Mouse (Mus musculus) E14TG2a.4 (cell line): Measurements from ENCODE around the gene Ankrd26.
A peak's percentile ranks its signal among the peaks of the same experiment; 100 is the strongest.
"Not testable (repeated sequence)": the region's sequence is repeated elsewhere in the genome, so short reads cannot be mapped to it uniquely, and the experiment has no call there.

ENCODE experiments used
- H3K27me3 ChIP-seq: 2 replicates; pipeline ENCODE4 v1.6.1; 2014; ENCODE audit warnings: low read length, control low read depth; ENCODE audit not compliant: insufficient read depth
- H3K36me3 ChIP-seq: 2 replicates; pipeline ENCODE4 v1.6.1; 2014; ENCODE audit warnings: low read length, control low read depth; ENCODE audit not compliant: insufficient read depth
- H3K4me1 ChIP-seq: replicated peaks from 2 replicates; pipeline ENCODE4 v1.6.1; 2014; ENCODE audit warnings: low read depth, low read length, control low read depth
- H3K4me3 ChIP-seq: replicated peaks from 2 replicates; pipeline ENCODE4 v1.5.1; 2014; ENCODE audit warnings: mild to moderate bottlenecking, low read length
- H3K9me3 ChIP-seq: 2 replicates; pipeline ENCODE4 v1.6.1; 2014; ENCODE audit warnings: low read length, control low read depth
- CTCF ChIP-seq: conservative IDR thresholded peaks from 2 replicates; pipeline ENCODE4 v1.5.1; 2014; ENCODE audit warnings: low read length
- NANOG ChIP-seq: IDR thresholded peaks from 2 replicates; pipeline ENCODE4 v1.6.1; 2014; ENCODE audit warnings: borderline replicate concordance, low read length, mixed read lengths
- POU5F1 ChIP-seq: IDR thresholded peaks from 2 replicates; pipeline ENCODE4 v1.6.1; 2014; ENCODE audit warnings: low read length, borderline replicate concordance

The Ankrd26 gene

DNA sequence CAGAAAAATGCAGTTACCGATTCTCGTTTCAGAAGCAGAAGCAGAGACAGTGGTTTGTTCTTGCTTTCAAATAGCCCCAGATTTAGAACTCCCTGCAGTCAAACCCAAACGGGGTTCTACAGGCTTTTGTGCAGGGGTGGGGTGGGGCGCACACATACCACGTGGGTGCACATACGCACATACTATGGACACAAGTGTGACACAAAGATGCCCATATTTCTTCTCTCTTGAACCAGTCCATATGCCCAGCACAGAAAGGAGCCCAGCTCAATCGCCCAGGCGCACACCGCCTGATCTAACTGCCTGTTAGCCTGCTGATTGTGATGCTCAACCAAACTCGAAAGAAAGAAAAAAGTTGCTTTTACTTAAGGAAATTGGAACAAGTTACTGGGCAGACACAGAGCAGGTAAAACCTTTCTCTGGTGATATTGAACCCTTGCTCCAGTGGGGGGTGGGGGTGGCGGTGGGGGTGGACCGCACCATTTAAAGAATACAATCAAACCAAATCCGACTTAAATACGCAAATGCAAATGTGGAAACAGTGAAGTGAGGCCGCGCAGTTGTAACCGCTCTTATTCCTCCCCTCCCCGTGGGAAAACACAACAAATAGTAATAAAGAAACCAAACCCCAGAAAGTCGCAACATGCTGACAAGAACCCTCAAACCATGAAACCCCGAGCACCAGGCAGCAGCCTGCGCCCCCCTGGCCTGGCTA, 30.8 kb upstream of the Ankrd26 start:
- peaks cover 41% of the 10 kb centered on the region for H3K4me1 ChIP-seq
- H3K9me3 ChIP-seq = no peaks in the 10 kb centered on the region
- H3K27me3 ChIP-seq = peaks cover 62% of the 10 kb centered on the region
- peak overlapping the region; percentile 71 for H3K4me3 ChIP-seq
- no peaks in the 10 kb centered on the region for H3K36me3 ChIP-seq
- TF ChIP-seq POU5F1 = no peak
- no peak for TF ChIP-seq NANOG
- TF ChIP-seq CTCF = no peak

DNA sequence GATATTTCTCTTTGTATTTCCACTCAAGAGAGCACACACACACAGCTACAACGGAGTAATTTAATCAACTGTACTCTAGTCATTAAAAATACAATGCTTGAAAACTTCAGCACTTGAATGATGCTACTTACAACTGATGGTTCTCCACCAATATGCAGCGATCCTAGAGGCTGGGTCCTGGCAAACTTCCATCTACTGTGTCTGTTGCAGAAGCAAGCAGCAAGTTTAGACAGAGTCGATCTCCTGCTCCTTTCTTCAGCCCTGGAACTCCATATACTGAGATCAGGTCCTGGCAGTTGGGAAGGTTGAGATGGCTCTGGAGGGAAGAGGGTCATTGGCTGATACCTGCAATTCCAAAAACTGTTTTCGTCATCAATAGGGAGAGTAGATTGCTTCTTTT, 16.7 kb upstream of the Ankrd26 start:
- not testable (repeated sequence) for H3K9me3 ChIP-seq, H3K36me3 ChIP-seq, H3K4me3 ChIP-seq, H3K4me1 ChIP-seq, H3K27me3 ChIP-seq

DNA sequence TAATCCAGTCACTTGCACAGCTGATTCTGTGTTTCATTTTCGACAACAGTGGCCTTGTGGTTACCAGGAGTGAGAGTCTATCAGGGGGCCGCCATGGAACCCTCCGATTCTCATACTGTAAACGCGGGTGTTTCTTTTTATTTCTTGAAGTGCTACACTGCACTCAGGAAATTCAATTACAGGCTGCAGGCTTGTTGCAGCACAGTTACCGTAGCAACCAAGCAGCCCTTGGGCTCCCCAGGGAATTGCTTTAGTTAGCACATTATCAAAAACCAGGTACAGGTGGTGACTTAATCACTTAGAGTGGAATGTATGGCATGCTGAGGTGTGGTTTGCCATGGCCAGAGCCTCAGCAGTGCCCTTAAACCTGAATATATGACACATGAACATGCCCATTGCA, 12.3 kb upstream of the Ankrd26 start:
- Histone ChIP-seq H3K4me3 (no peak overlapping the region), H3K27me3 (no peaks in the 10 kb centered on the region), H3K4me1 (no peaks in the 10 kb centered on the region), H3K36me3 (no peaks in the 10 kb centered on the region), H3K9me3 (peaks cover 7% of the 10 kb centered on the region)
- TF ChIP-seq CTCF = no peak
- TF ChIP-seq POU5F1 = no peak
- no peak for TF ChIP-seq NANOG

DNA sequence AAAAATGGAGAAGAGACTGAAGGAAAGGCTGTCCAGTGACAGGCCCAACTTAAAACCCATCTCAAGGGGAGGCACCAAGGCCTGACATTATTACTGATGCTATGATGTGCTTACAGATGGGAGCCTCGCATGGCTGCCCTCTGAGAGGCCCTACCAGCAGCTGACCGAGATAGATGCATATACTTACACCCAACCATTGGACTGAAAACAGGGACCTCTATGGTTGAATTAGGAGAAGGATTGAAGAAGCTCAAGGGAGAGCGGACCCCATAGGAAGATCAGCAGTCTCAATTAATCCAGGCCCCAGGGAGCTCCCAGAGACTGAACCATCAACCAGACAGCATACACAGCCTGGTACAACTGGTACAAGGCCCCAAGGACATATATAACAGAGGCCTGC, 5.8 kb upstream of the Ankrd26 start:
- TF ChIP-seq NANOG = no peak
- no peak for TF ChIP-seq POU5F1
- no peak for TF ChIP-seq CTCF
- Histone ChIP-seq H3K4me3 (no peak overlapping the region), H3K27me3 (peaks cover 8% of the 10 kb centered on the region; the same call in 1 of the 2 replicates), H3K9me3 (no peaks in the 10 kb centered on the region), H3K4me1 (no peaks in the 10 kb centered on the region), H3K36me3 (no peaks in the 10 kb centered on the region)

DNA sequence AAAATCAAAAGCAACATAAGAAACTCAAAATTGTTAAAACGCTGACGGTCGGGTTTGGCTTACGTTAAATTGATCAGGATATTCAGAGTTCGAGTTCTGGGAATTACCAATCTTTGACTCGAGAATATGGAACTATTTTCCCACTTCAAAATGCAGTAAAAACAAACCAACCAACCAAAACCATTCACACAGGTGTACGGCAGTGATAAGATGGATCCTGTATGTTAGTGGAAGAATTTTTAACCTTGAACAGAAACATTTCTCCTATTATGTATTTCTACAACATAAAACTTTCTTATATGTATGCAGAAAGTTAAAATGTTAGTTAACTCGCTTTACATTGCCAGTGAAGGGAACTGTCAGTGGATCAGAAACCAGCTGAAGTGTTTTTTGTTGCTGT, 801 bp downstream of the Ankrd26 start:
- peaks cover 14% of the 10 kb centered on the region; the same call in 1 of the 2 replicates for H3K4me1 ChIP-seq
- H3K9me3 ChIP-seq = no peaks in the 10 kb centered on the region
- peak overlapping the region; percentile 84 for H3K4me3 ChIP-seq
- H3K36me3 ChIP-seq = peaks cover 28% of the 10 kb centered on the region
- TF ChIP-seq POU5F1 (no peak), NANOG (no peak), CTCF (no peak)
- peaks cover 5% of the 10 kb centered on the region; the same call in 1 of the 2 replicates for H3K27me3 ChIP-seq

DNA sequence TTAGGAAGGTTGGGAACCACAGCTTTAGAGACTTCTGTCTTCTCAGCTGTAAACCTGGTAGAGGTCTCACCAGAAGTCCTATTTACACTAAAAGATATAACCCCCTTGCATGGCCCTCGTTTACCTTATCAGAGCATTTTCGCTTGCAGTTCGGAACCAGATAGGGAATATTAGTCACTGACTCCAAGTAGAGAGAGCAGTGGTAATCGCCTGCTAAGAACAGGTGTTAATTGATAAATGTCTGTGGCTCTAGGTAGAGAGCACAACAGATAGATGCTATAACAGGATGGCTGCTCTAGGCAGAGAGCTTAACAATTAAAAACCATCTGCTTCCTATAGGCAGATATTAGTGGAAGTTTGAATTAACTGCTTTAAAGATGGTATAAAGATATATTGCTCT, 23.4 kb downstream of the Ankrd26 start:
- no peak overlapping the region for H3K4me3 ChIP-seq
- TF ChIP-seq CTCF = no peak
- H3K27me3 ChIP-seq = no peaks in the 10 kb centered on the region
- H3K36me3 ChIP-seq = no peaks in the 10 kb centered on the region
- no peaks in the 10 kb centered on the region; the same call in 1 of the 2 replicates for H3K4me1 ChIP-seq
- H3K9me3 ChIP-seq = no peaks in the 10 kb centered on the region

DNA sequence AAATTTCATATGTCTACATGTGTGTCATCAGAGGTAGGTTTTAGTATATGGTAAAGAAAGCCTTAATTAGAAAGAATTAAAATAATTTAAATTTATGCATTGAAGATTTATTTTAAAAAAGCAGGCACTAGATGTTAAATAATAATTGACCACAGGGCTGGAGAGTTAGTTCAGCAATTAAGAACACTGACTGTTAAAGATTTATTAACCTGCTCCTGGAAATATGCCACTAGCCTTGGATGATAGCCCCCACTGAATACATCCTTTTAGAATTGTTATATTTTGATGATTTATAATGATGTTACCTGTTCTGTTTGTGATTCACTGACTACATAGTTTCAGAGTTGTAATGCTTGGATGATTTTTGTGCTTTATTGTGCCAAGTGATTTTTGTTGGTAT, 24.8 kb downstream of the Ankrd26 start:
- H3K4me3 ChIP-seq, H3K27me3 ChIP-seq, H3K9me3 ChIP-seq, H3K36me3 ChIP-seq, H3K4me1 ChIP-seq: not testable (repeated sequence)

DNA sequence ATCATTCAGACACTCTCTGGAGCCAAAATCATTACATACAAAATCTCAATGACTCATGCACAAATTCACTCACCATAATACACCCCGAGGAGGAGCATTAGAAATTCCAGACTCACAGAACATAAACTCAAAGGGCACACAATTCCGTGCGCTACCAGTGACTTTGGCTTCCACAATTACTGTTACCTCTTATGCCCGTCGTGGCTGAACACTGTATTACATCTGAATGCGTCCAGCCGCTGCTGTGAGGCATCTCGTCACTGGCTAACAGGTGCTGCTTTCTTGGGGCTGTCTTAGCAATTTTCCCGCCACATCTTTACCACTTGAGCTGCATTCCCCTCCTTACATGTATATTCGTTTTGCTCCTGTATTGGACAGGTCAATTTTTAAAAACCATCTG, 26.7 kb downstream of the Ankrd26 start:
- Histone ChIP-seq H3K36me3 (peaks cover 12% of the 10 kb centered on the region), H3K4me1 (peaks cover 2% of the 10 kb centered on the region), H3K27me3 (no peaks in the 10 kb centered on the region), H3K4me3 (no peak overlapping the region), H3K9me3 (no peaks in the 10 kb centered on the region)
- no peak for TF ChIP-seq CTCF

DNA sequence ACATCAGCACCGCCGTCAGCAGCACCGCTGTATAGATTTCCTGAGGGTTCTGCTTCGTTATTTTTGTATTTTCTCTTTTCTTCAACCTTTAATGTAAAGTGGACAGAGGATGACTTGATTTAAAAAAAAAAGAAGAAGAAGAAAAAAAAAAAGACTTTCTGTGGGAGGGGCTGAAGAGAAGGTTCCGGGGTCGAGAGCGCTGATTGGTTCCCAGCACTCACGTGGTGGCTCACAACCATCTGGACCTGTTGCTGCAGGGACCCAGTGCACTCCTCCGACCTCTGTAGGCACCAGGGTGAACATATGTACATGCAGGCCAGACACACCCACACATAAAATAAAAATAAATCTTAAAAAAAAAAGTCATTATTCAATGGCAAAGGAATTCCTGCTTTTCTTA, 28.6 kb downstream of the Ankrd26 start:
- Histone ChIP-seq H3K4me3 (0 out of 2 replicates have a peak overlapping the region, but pooled peaks have one; percentile 41), H3K36me3 (peaks cover 21% of the 10 kb centered on the region), H3K27me3 (no peaks in the 10 kb centered on the region), H3K4me1 (peaks cover 2% of the 10 kb centered on the region), H3K9me3 (no peaks in the 10 kb centered on the region)
- TF ChIP-seq POU5F1 = no peak
- TF ChIP-seq CTCF = no peak
- TF ChIP-seq NANOG = no peak

DNA sequence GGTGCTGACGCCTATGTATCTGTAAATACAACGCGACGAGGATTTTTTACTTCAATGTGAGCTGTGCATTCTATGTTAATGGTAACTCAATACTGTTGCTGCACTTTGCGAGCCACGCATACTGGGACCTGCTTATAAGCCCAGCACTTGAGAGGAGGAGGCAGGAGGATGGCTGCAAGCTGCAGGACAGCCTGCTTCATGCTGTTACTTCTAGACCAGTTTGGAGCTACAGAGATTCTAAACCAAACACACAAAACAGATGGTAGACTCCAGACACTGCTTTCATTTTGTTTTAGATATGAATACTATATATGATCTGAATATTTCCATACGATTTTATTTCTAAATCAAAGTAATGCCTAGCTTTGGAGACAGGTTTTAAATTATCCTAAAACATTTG, 41.4 kb downstream of the Ankrd26 start:
- Histone ChIP-seq H3K9me3 (no peaks in the 10 kb centered on the region), H3K4me1 (no peaks in the 10 kb centered on the region), H3K4me3 (no peak overlapping the region), H3K36me3 (peaks cover 66% of the 10 kb centered on the region), H3K27me3 (no peaks in the 10 kb centered on the region)
- TF ChIP-seq CTCF (no peak), POU5F1 (no peak), NANOG (no peak)
